Mouse (Mus musculus): ENCODE measurements around the gene Ggact.

The Ggact gene

DNA sequence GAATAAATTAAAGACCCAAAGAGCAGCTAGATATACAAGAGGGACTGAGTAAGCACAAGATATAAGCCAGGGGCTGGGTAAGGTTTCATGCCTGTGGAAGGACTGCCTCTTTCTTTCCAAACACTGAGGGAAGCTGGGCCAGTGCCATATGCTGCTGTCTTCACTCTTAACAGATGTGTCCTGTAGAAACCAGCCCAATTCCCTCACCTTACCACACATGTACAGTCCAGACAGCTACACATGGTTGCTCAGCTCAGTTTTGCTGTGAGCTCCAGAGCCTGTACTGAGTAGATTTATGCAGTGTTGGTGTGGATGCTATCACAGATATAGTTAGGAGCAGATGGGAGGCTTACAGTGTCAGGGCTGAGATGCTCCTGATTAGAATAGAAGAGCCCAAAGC, 12.9 kb downstream of the Ggact start:
- DNase-seq (ENCODE audit: low spot score in 2 of 2) = no peak

DNA sequence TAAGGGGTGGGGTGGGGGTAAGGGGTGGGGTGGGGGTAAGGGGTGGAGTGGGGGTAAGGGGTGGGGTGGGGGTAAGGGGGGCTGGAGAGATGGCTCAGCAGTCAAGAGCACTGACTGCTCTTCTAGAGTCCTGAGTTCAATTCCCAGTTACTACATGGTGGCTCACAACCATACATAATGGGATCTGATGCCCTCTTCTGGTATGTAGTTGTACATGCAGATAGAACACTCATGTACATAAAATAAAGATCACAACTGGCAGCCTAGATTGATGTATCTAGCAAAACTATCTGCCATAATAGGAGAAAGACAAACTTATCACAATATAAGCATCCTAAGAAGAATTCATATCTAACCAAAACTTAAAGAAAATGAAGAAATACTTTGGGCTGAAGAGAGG, 15.0 kb downstream of the Ggact start:
- no peak for DNase-seq (ENCODE audit: low spot score in 2 of 2)

DNA sequence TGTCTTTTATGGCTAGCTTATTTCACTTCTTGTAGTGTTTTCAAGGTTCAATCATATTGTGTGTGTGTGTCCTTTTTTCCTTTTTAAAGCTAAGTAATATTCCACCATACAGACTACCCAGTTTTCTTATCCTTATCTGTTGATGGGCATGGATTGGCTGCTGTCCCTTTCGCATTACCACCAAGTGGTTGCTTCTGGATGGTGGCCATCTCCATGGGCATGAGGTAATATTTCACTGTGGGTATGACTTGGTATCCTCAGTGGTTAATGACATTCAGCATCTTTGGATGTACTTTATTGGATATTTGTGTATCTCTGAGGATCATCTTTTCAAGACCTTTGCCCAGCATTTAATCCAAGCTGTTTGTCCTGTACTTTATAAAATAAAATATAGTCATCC, 17.5 kb downstream of the Ggact start:
- DNase-seq (ENCODE audit: low spot score in 2 of 2) = no peak

DNA sequence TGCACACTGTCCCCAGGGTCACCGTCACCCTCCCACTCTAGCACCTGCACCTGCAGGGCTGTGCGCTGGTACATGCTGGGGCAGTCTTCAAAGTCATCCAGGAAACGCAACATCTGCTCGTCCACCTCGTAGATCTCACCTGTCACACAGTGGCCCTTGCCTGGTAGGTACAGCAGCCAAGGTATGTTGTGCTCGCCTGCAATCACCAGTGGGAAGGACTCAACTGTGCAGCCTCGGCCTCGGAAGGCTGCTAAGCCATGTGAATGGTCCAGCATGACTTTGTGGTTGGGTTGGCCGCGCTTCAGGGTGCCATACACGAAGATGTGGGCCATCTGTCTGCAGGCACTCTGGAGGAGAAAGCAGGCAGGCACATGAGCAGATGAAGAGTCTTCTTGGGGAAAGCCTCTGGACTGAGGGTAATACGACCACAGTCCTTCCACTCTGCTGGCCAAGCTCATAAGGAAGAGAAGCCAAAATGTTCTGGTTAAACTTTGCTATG, 22.0 kb downstream of the Ggact start:
- no peak for DNase-seq (ENCODE audit: low spot score in 2 of 2)

DNA sequence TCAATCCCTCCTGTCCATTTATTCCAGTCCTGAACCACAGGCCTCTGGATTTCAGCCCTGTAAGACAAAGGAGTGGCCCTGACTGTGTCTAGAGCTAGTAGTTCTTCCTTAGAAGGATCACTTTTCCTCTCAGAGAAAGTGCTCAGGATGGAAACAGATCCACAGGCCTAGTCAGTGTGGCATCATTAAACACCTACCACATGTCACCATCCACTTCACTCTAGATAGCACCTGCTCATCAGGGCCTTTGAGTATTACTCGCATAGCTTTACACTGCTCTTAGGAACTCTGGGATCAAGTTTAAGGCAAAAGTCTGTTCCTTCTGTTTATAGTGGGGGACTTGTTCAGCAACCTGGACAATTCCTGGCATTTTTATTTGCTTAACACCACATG, 25.1 kb downstream of the Ggact start:
- no peak for DNase-seq (ENCODE audit: low spot score in 2 of 2)

DNA sequence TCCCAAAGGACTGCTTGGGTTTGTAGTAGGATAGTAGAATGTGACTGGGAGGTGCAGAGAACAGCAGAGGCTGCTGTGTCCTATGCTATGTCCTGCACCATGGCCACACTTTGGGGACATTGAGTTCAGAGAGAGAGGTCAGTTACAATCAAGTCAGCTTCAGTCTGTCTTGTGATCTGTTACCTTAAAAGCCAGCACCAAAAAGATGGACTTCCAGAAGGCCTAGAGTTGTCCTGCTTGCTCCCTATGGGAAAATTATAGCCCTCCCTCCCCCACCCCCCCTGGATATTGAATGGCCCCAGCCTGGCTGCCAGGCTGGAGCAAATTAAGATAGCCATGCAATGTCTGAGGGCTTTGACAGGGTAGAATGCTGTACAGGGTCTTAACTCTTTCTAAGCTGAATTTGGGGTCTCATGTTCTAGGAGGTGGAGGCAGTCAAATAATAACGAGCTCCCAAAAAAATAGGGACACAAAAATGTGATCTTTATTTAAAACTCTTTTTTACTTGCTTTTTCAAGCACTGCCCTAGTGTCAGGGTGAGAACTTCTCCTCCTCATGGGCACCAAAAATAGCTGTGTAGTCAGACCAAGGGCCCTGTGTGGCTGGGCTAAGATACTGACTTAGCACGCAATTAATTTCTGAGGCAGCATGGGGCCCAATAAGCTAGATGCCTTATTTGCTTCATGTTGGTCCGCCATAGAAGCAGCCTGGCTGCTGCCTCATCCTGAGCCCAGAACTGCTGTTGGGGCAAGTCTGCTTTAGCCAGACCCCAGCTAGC, 25.7 kb downstream of the Ggact start:
- DNase-seq (ENCODE audit: low spot score in 2 of 2) = no peak

DNA sequence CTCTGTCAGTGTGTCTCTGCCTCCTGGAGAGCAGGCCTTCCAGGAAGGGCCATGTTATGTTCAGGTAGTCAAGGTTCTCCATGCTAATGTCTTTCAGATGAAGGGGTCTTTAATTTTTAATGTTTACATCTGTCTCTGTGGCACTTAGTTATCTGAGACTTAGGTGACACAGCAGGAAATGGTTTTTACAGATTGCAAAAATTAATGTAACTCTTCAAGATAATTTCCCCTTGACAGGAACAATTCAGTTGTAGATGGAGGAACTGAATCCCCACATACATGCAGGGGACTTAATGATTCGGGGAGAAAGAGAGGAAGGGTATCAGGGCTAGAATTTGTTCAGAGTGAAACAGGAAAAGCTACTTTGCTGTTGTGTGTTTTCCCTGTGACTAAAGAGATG, 26.3 kb downstream of the Ggact start:
- no peak for DNase-seq (ENCODE audit: low spot score in 2 of 2)

DNA sequence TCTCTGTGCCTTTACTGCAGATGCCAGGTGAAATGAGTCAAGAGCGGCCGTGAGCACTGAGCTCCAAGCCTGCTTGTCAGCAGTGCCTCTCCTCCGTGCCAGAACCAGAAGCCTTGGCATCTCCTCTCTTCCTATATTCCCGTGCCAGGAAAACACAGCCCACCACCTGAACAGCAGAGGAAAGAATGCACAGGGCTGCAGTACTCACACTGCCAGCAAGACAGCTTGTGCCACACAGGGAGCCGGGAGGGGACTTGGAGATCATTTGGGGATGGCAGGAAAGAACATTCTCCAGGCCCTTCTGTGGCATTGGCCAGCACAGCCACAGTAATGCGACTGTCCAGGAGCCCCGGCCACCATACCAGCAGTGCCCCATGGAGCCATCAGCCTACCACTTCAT, 27.7 kb downstream of the Ggact start:
- DNase-seq (ENCODE audit: low spot score in 2 of 2) = no peak

DNA sequence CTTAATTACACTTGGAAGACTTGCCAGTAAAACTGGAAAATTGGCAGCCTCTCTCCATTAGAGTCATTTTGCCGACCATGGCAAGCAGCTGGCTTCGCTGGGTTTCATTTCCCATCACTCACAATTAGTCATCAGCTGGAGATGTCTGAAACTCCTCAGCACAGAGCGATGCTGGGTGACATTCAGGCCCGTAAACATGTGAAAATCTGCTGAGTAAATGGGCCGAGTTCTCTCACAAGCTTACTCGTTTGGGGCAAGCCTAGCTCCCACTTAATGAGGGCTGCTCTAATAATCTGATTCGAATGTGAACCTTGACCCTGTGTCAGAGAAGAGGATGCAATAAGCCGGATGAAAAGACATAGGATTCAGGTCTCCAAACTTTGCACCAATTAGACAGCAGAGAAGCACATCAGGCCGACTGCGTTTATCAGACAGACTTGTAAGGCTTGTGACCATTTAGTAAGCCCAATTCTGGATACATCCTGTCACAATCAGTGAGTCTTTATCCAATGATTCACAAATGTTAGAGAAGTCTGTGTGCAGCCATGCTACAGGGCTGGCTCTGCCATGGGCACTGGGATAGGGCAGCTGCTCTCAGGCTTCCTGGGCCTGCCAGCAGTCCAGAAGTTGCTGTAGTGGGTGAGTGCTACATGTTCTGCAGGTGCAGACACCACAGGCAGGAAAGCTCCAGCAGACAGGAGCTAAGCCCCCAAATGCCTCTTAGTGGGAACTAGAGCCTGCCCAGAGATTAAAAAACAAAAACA, 29.6 kb downstream of the Ggact start:
- no peak for DNase-seq (ENCODE audit: low spot score in 2 of 2)

DNA sequence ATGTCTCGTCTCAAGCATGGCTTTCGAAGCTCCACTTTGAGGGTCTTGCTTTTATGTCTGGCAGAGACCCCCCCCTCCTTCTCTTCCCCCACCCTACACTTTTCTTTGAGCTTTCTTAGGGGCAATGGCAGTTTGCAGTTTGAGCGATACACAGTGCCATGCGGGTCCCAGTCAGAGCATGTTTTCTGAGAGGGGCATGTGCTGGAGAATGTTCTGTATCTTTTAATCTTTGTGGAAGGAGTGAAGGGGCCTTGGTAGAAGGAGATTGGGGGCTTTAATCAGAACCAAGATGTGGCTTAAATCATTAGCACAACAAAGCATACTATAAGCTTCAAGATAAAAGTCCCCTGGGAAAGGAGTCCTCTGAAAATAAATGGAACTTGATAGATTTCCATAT, 30.1 kb downstream of the Ggact start:
- no peak for DNase-seq (ENCODE audit: low spot score in 2 of 2)

DNA sequence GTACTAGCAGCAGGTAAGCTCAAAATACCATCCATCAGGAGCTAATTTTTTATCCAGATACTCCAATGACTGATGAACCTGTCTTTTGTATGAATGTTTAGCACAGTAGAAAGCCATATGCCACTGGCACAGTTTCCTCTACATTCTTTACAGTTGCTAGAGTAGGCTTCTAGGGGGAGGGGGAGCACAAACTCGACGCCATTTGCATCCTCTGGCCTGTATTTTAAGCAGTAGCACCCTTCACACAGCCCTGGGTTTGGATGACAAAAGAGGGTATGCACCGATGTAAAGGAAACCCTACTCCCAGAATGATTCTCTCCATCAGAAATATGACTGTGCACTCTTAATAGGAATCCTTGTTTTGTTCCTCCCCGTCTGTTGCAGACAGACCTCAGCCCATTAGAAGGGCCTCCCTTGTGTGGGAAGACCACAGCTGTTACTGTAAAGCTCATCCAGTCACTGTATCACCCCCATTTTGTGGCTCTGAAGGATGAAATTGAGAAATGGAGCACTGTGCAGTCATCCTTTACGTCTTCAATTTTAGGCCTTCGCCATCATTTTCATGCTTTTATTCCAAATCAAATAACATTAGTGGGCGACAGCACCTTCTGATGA, 30.7 kb downstream of the Ggact start:
- DNase-seq (ENCODE audit: low spot score in 2 of 2) = no peak

DNA sequence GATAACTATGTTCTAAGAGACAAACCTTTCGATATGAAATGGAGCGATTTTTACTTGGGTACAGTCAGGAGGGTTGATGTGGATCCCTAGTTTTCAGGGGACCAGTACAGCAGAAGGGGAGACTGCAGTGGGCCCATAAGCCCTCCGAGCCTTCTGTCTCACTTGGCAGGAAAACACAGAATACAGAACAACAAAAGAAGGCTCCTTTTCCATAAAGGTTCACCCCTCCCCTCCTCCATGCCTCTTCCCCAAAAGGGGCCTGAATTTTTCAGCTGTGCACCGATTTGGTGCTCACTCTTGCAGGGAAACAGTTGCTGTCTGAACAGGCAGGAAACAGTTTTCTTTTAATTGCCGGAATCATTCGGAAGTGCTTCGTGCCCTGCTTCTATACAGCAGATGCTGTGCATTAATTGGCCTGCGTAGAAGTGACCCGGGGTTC, 31.3 kb downstream of the Ggact start:
- no peak for DNase-seq (ENCODE audit: low spot score in 2 of 2)

DNA sequence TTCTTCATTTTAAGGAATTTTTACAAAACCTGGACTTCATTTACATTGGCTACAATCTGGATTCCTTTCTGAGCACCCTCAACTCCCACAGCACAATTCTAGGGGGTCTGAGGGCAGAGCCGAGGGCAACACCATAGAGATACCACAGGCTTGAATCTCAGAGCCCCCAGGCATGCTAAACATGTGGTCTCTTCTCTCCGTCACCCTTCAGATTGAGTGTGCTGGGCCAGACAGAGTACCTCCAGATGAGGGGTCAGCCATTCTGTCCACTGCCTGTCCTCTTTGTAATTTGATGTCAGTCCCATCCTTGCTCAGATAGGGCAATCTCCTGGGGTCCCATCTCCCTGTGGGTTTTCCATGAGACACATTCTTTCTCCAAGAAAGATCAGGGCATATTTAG, 31.9 kb downstream of the Ggact start:
- DNase-seq (ENCODE audit: low spot score in 2 of 2) = no peak

DNA sequence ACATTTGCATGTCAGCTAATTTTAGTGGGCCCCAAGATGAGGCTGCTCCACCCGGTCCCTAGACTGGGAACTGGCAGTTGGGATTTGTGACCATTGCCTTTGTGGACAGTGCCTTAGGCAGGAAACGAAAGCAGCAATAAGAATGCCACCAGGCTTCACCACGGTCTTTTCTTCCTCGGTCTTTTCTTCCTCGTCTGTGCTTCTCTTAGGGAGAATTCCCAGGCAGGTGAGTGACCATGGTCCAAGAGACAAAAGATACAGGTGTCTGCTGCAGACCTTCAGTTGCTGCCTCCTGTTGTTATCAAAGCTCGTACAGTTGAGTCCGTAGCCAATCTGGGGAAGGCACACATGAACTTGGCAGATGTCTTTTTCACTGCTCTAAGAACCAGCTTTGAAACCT, 33.3 kb downstream of the Ggact start:
- no peak for DNase-seq (ENCODE audit: low spot score in 2 of 2)

DNA sequence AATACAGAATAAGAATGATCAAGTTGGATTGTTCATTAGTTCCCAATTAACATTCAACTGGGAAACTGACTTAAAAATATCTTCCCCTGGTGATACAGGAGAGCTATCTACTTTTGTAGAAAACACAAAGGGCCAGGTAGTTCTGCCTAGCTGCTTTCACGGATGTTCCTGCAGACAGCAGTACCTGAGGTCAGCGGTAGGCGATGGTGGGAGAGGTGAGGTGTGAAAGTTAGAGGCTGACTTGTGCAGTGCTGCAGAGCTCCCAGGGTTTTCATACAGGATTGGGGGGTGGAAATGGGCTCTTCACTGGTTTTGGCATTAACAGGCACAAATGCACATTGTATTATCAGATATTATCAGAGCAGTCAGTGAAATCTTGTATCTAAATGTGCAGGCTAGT, 35.8 kb downstream of the Ggact start:
- no peak for DNase-seq (ENCODE audit: low spot score in 2 of 2)

DNA sequence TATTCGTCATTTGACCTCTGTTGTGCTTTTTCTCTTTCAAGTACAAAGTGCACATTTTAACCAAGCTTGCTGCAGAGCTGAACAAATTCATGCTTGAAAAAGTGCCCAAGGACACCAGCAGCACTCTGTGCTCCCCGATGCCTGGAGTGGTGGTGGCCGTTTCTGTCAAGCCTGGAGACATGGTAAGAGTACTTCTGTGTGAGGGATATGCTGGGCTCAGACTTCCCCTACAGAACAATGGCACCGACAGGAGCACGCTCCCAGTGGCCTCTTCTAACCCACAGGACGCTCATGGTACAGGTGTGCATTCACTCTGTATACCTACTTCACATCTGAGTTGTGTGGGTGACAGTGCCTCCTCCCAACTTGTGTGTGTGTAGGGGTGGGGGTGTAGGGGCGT, 36.8 kb downstream of the Ggact start:
- no peak for DNase-seq (ENCODE audit: low spot score in 2 of 2)

DNA sequence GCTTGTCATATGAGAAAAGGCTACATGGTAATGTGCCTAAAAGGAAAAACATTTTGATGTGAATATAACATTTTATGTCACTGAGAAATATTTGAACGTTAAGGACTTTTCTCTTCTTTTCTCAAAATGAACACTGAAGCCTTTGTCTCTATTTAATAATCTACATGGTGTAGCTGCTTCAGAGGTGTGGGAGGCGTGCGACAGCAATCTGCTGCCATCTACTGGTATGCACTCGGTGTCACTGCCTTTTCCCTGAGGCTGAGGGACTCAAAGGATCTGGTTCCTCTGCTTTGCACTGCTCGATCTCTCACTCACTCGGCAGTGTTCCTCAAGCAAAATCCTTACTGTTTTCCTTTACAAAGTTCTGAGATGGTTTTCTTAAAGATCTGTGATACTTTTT, 37.4 kb downstream of the Ggact start:
- peak; percentile 26 to 70 for DNase-seq (ENCODE audit: low spot score in 2 of 2)

DNA sequence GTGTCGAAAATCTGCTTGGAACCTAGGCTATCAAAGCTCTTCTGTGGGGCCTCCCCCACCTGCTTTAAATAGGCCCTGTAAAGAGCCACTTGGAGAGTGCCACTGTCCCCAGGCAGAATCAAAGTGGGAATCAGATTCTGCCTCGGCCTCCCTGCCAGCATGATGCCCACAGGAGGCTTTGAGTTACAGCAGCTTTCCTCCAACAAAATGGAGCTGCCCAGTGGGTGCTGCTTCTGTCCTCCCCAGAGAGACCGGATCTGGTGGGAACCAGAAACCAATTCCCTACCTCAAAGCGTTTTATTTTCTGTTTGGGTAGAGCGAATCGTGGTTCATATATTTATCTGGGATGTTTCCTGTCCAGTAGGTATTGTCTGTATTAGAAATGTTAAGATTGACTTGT, 37.9 kb downstream of the Ggact start:
- DNase-seq (ENCODE audit: low spot score in 2 of 2) = no peak

DNA sequence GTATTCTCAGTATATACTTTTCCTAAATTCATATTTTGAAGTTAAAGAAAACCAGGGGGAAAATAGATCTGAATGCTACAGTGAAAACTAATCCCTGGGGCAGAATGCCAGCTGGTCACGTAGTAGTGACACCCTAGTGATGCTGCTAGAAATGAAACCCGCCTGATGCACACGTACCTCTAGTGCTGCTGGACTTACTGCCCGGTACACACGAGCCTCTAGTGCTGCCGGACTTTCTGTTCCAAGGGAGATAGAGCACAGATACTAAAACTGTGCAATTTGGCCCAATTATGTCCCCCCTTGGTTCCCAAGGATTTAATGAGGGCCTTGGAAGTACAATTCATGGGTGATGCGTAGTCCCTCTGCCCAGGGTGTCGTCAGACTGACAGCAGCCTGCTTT, 38.5 kb downstream of the Ggact start:
- no peak for DNase-seq (ENCODE audit: low spot score in 2 of 2)

DNA sequence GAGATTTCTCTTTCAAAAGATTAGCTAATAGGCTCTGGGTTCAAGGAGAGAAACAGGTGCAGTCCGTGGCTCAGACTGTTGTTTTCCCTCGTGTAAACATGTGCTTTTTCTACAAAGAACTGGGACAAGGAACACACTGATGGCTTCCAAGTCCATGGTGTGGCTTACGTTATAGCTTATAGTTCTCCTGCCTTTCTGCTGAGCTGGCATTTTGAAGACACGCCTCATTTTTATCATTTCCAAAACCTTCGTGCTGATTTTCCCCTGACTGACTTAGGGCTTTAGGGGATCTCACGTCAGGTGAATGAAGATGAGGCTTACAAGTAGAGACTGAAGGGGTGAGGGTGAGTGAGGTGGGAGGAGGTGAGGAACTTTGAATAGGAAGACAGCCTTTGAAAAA, 40.9 kb downstream of the Ggact start:
- DNase-seq (ENCODE audit: low spot score in 2 of 2) = no peak

DNA sequence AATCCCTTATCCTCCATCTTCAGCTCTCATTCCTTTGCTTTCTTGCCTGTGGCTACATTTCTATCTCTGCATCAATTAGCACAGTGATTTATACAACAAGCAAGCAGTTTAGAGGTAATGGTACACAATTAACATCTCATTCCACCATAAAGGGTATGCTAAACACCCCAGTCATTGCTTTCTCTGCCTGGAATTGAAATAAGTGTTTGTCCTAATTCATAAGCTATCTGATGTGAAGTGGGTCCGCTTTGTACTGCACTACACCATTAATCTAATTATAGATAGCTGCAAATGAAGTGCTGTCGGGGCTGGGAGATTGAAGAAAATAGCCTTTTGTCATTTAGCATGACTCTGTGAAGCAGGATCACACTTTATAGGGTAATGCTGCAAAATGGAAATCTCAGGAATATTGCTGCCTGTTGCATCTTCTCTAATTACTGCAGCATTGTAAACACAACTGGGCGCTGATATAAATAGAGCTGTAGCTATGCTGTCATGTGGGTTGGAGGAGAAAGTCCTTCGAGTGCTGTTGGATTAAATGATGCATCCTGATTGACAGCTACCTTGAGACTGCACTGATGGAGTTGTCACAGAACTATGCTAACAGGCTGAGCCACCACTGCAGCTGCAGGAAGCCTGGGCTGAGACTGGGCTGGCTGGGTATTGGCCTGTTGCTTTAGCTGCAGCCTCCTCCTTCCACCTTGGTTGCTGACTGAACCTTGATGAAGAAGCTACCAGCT, 41.5 kb downstream of the Ggact start:
- DNase-seq (ENCODE audit: low spot score in 2 of 2) = no peak

DNA sequence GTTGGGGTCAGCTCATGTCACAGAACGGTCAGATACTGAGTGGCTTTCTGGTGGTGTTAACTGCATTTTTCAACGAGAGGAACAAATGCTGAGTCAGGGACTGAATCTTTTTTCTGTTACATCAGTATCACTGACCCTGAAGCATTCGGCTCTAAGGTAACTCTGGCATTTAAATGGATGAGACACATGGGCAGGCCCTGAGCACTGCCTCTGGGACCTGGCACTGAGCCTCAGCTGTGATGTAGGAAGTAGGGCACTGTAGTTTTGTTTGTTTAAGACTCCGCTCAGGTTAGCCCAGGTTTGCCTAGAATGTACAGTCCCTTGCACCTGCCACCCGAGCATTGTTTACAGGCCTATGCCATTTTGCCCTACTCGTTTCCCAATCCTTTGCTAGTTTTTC, 43.7 kb downstream of the Ggact start:
- DNase-seq (ENCODE audit: low spot score in 2 of 2) = no peak

All from thymus, postnatal 10 days (tissue).